Comparison of ENCODE assay signal across 28 mouse cellular contexts in genomic region chr12:87149471-87149870, GRCm38 (mm10). TPM values are rescaled to one million over a fixed set of nuclear protein-coding genes. Genes with fewer than 3 reads are reported as not detected.
"Had no signal": no experiment of that assay in that cellular context is flagged by ENCODE, and none has a peak within 500 bp of the region (broad histone marks: within the 10 kb centered on the region; RNA-seq: fewer than 3 reads in every experiment).

No protein-coding gene starts in this region.

- H3K4me3 ChIP-seq: hindbrain, embryonic 13.5 days; layer of hippocampus, adult 2 months; left cerebral cortex, adult 2 months had no signal

- H3K9ac ChIP-seq: heart, embryonic 15.5 days; intestine, embryonic 15.5 days; limb, embryonic 12.5 days; liver, embryonic 15.5 days; liver, postnatal 0 days had no signal

- DNase-seq: gastrocnemius, postnatal 14 days; gastrocnemius, postnatal 36 days; heart, adult 18-20 months; heart, postnatal 14 days; heart, postnatal 36 days; kidney, adult 18-20 months; kidney, adult 8-10 months; kidney, postnatal 10 days; kidney, postnatal 25 days; kidney, postnatal 4 days; liver; liver, embryonic 13.5 days; liver, postnatal 0 days had no signal

- H3K27me3 ChIP-seq: heart, embryonic 13.5 days; heart, embryonic 15.5 days; hindbrain, embryonic 13.5 days; intestine, embryonic 15.5 days; limb, embryonic 12.5 days; liver, embryonic 13.5 days; liver, embryonic 15.5 days had no signal

- H3K27ac ChIP-seq: heart, embryonic 13.5 days; heart, embryonic 15.5 days; hindbrain, embryonic 13.5 days; intestine, embryonic 15.5 days; layer of hippocampus, adult 2 months; left cerebral cortex, adult 2 months; limb, embryonic 12.5 days; liver, embryonic 13.5 days; liver, embryonic 15.5 days had no signal

- ATAC-seq: hindbrain, embryonic 16.5 days; inflammation-experienced regulatory T-cells, adult 6 months; intestine, embryonic 15.5 days; intestine, postnatal 0 days; liver, postnatal 0 days had no signal

- H3K9me3 ChIP-seq: heart, embryonic 10.5 days; heart, embryonic 15.5 days; hindbrain, embryonic 13.5 days; intestine, embryonic 15.5 days; limb, embryonic 10.5 days; liver, embryonic 15.5 days had no signal

RNA-seq across cellular contexts. Expression of gene Ngb, which starts 47.1 kb away (rescaled TPM):
- polyA plus RNA-seq: heart, postnatal 0 days; inflammation-experienced regulatory T-cells, adult 6 months; liver, embryonic 11.5 days; liver, embryonic 15.5 days; liver, postnatal 0 days had no signal
